Mouse (Mus musculus): ENCODE results near the gene Ttll9. TPM values are rescaled to one million over a fixed set of nuclear protein-coding genes. Genes with fewer than 3 reads are reported as not detected.

Gene Ttll9
- polyA plus RNA-seq, 1 experiment from 2014 or later = 1.1 TPM

DNA sequence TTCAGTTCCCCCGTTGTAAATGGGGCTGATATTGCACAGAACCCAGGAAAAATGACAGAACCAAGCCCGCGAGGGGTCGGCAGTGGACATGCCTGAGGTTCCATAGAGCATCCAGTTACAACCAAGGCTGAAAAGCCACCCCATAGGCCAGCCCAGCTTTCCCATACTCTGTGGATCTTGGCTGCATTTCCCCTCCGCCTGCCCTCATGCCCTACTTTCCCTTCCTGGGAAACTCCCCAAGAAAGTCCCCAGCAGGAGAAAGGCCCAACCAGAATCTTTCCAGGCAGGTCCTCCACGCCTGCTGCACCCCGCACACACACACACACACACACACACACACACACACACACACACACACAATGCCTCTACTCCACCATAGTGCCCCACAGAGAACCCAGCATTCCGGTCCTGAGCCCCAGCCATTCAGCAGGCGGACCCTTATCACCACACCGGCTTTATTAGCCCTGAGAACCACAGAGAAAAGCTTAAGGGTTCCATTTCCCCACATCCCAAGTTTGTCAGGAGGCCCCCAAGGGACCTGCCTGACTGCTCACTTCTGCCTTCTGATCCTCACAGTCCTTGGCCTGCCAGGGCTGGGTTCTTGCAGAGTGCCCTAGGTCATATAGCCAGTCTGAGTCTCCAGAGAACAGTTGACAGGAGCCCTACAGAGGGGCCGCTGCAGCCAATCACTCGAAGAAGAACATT, 30.7 kb upstream of the Ttll9 start:
- no peak for ATAC-seq (ENCODE audit: low read depth)
- Histone ChIP-seq H3K36me3 (ENCODE audit: control insufficient read depth, insufficient read depth, low read length) (no peaks in the 10 kb centered on the region), H3K4me2 (ENCODE audit: low read depth, low read length) (no peak overlapping the region), H3K27me3 (replicated peaks; ENCODE audit: control insufficient read depth, insufficient read depth, low read length) (no peaks in the 10 kb centered on the region), H3K27ac (replicated peaks; ENCODE audit: low read depth, low read length) (no peak overlapping the region), H3K9me3 (ENCODE audit: control insufficient read depth, low read length) (no peaks in the 10 kb centered on the region), H3K4me3 (ENCODE audit: low read depth, low read length) (no peak overlapping the region), H3K4me1 (ENCODE audit: control insufficient read depth, insufficient read depth, low read length) (peaks cover 8% of the 10 kb centered on the region; the same call in 1 of the 2 replicates), H3K9ac (ENCODE audit: low read depth, low read length) (no peak overlapping the region)
- 64% methylated on average over 12 of the region's 12 CpGs for whole genome bisulfite sequencing
- no peak for DNase-seq (ENCODE audit: low spot score)

DNA sequence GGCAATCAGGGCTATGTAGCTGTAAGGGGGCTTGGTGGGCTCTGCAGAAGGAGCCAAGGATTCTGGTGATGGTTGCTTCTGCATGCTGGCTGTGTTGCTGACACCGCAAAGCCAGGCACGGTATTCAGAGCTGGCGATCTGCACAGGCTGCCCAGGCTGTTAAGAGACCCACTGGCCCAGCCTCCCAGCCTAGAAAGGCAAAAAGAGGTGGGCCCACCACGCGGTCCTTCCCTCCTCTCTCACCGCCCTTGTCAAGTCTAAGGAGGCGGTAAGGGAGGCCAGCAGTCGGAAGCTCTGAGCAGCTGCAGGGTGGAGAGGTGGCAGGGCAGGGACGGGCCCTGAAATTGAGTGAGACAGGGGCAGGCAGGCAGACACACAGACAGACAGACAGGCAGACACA, 29.2 kb upstream of the Ttll9 start, which contains the start of gene Foxs1:
Gene Foxs1, minus strand, starts transcription at position 161 of the 400 bp plus-strand sequence.
- Histone ChIP-seq H3K4me3 (ENCODE audit: low read depth, low read length) (no peak within 1 kb of the TSS), H3K36me3 (ENCODE audit: control insufficient read depth, insufficient read depth, low read length) (no peaks in the 10 kb centered on the region), H3K4me2 (ENCODE audit: low read depth, low read length) (no peak within 1 kb of the TSS), H3K27me3 (replicated peaks; ENCODE audit: control insufficient read depth, insufficient read depth, low read length) (no peaks in the 10 kb centered on the region), H3K27ac (replicated peaks; ENCODE audit: low read depth, low read length) (no peak within 1 kb of the TSS), H3K4me1 (ENCODE audit: control insufficient read depth, insufficient read depth, low read length) (peaks cover 8% of the 10 kb centered on the region; the same call in 1 of the 2 replicates), H3K9me3 (ENCODE audit: control insufficient read depth, low read length) (no peaks in the 10 kb centered on the region), H3K9ac (ENCODE audit: low read depth, low read length) (no peak within 1 kb of the TSS)
- ATAC-seq (ENCODE audit: low read depth) (no peak), DNase-seq (ENCODE audit: low spot score) (no peak)
- WGBS = 29% methylated on average over 9 of the region's 9 CpGs

DNA sequence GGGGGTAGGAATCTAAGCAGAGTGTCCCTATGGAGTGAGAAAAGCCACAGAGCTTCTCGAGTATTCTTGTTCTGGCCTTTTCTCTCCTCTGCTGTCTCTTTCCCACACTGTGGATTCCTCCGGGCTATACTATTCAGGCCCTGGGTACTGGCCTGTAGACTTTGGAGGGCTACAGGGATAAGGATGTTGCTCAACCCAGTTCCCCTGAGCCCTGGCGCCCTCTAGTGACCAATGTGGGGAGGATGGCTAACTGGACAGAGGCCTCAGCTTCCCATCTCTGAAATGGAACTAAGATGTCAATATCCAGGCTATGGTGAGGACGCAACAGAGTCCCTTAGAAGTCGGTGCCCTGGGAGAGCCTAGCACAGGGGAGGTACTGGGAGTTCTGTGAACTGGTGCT, 28.7 kb upstream of the Ttll9 start:
- 0 out of 2 replicates have a peak, but pooled peaks cover 4% of the 10 kb centered on the region for H3K4me1 ChIP-seq (ENCODE audit: control insufficient read depth, insufficient read depth, low read length)
- ATAC-seq (ENCODE audit: low read depth) (no peak; the same call in 1 of the 2 replicates), DNase-seq (ENCODE audit: low spot score) (no peak)
- no peak overlapping the region for H3K9ac ChIP-seq (ENCODE audit: low read depth, low read length)
- no peaks in the 10 kb centered on the region for H3K9me3 ChIP-seq (ENCODE audit: control insufficient read depth, low read length)
- H3K4me3 ChIP-seq (ENCODE audit: low read depth, low read length) = no peak overlapping the region
- 16% methylated on average over 5 of the region's 5 CpGs for WGBS
- H3K36me3 ChIP-seq (ENCODE audit: control insufficient read depth, insufficient read depth, low read length) = no peaks in the 10 kb centered on the region
- H3K27ac ChIP-seq (replicated peaks; ENCODE audit: low read depth, low read length) = no peak overlapping the region
- no peak overlapping the region for H3K4me2 ChIP-seq (ENCODE audit: low read depth, low read length)
- H3K27me3 ChIP-seq (replicated peaks; ENCODE audit: control insufficient read depth, insufficient read depth, low read length) = no peaks in the 10 kb centered on the region

DNA sequence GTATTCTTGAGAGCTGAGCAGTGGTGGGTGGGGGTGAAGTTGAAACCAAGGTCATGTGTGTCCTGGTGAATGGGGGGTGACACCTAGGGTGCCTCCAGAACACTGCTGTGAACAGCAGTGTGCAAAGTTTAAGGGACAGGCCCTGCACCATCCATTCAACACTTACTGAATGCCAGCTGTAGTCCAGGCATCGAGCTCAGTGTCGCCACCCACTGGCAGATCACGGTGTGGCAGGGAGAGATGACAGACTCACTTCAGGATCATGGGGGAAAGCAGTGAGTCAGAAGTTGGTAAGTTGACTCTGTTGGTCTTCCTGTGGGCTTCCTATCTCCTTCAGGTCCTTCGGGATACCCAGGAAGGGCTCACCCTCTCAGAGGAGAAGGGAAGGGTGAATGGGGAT, 22.4 kb upstream of the Ttll9 start:
- Histone ChIP-seq H3K27me3 (replicated peaks; ENCODE audit: control insufficient read depth, insufficient read depth, low read length) (peaks cover 51% of the 10 kb centered on the region), H3K4me3 (ENCODE audit: low read depth, low read length) (no peak overlapping the region), H3K9me3 (ENCODE audit: control insufficient read depth, low read length) (no peaks in the 10 kb centered on the region), H3K36me3 (ENCODE audit: control insufficient read depth, insufficient read depth, low read length) (no peaks in the 10 kb centered on the region), H3K4me2 (ENCODE audit: low read depth, low read length) (no peak overlapping the region), H3K27ac (replicated peaks; ENCODE audit: low read depth, low read length) (no peak overlapping the region), H3K4me1 (ENCODE audit: control insufficient read depth, insufficient read depth, low read length) (no peaks in the 10 kb centered on the region; the same call in 1 of the 2 replicates), H3K9ac (ENCODE audit: low read depth, low read length) (no peak overlapping the region)
- WGBS = 13% methylated on average over 4 of the region's 4 CpGs
- no peak for DNase-seq (ENCODE audit: low spot score)
- ATAC-seq (ENCODE audit: low read depth) = no peak

GRCm38 (mm10) chr2:152941106-152941505, 21.2 kb upstream of the Ttll9 start:
- no peak overlapping the region for H3K4me3 ChIP-seq (ENCODE audit: low read depth, low read length)
- ATAC-seq (ENCODE audit: low read depth) (no peak), DNase-seq (ENCODE audit: low spot score) (no peak)
- H3K36me3 ChIP-seq (ENCODE audit: control insufficient read depth, insufficient read depth, low read length) = no peaks in the 10 kb centered on the region
- H3K27me3 ChIP-seq (replicated peaks; ENCODE audit: control insufficient read depth, insufficient read depth, low read length) = peaks cover 63% of the 10 kb centered on the region
- H3K4me2 ChIP-seq (ENCODE audit: low read depth, low read length) = no peak overlapping the region
- 71% methylated on average over 6 of the region's 6 CpGs for WGBS
- H3K9ac ChIP-seq (ENCODE audit: low read depth, low read length) = no peak overlapping the region
- H3K9me3 ChIP-seq (ENCODE audit: control insufficient read depth, low read length) = no peaks in the 10 kb centered on the region
- H3K27ac ChIP-seq (replicated peaks; ENCODE audit: low read depth, low read length) = no peak overlapping the region
- H3K4me1 ChIP-seq (ENCODE audit: control insufficient read depth, insufficient read depth, low read length) = no peaks in the 10 kb centered on the region; the same call in 1 of the 2 replicates

DNA sequence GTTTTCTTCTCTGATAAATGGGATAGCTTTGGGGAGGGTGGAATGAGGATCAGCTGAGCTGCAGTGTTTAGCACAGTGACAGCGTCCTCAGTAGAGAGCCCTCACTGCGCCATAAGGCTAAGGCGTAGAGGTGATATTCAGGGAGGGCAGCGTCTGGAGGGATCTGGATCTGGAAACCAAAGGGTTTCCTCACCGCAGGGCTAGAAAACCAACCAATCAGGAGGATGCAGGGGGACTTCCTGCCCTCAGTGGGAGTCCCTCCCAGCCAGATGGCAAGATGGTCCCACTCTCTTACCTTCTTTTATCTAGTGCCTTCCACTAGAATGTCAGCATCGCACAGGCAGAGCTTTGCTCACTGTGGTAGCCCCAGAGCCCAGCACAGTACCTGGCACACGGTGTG, 20.5 kb upstream of the Ttll9 start:
- peaks cover 67% of the 10 kb centered on the region for H3K27me3 ChIP-seq (replicated peaks; ENCODE audit: control insufficient read depth, insufficient read depth, low read length)
- WGBS = 29% methylated on average over 7 of the region's 7 CpGs
- DNase-seq (ENCODE audit: low spot score) (no peak), ATAC-seq (ENCODE audit: low read depth) (no peak)
- H3K27ac ChIP-seq (replicated peaks; ENCODE audit: low read depth, low read length) = no peak overlapping the region
- no peaks in the 10 kb centered on the region for H3K9me3 ChIP-seq (ENCODE audit: control insufficient read depth, low read length)
- H3K36me3 ChIP-seq (ENCODE audit: control insufficient read depth, insufficient read depth, low read length) = no peaks in the 10 kb centered on the region
- H3K4me3 ChIP-seq (ENCODE audit: low read depth, low read length) = no peak overlapping the region
- no peaks in the 10 kb centered on the region; the same call in 1 of the 2 replicates for H3K4me1 ChIP-seq (ENCODE audit: control insufficient read depth, insufficient read depth, low read length)
- no peak overlapping the region for H3K4me2 ChIP-seq (ENCODE audit: low read depth, low read length)
- H3K9ac ChIP-seq (ENCODE audit: low read depth, low read length) = no peak overlapping the region

DNA sequence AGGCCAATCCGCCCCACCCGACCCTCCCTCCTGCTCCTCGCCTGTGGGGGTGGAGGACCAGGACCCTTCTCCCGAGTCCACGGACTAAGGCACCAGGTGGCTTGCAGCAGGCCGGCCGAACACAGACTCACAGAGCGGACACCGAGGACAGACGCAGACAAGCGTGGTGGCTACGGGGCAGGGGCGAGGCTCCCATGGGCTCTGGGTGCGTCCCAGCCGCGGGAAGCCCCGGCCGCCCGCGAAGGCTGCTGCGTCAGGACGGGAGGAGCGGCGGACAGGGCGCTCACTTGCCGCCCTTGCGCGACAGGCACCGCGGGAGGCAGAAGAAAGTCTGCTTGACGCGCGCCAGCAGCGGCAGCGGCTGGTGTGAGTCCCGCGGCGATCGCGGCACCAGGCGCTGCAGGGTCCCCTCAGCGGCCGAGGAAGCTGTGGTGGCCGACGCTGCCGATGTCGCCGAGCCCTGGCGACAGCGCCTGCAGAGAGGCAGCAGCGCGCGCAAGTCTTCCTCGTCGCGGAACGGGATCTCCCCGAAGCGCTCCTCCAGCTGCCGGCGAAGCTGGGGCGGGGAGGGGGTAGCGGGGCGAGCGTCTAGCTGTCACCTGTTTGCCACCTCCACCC, 19.3 kb upstream of the Ttll9 start:
- peak overlapping the region; percentile 48 for H3K9ac ChIP-seq (ENCODE audit: low read depth, low read length)
- H3K27ac ChIP-seq (replicated peaks; ENCODE audit: low read depth, low read length) = no peak overlapping the region
- H3K4me1 ChIP-seq (ENCODE audit: control insufficient read depth, insufficient read depth, low read length) = no peaks in the 10 kb centered on the region; the same call in 1 of the 2 replicates
- no peaks in the 10 kb centered on the region for H3K36me3 ChIP-seq (ENCODE audit: control insufficient read depth, insufficient read depth, low read length)
- 0 out of 2 replicates have a peak, but pooled peaks have one; percentile 18 for ATAC-seq (ENCODE audit: low read depth)
- H3K4me2 ChIP-seq (ENCODE audit: low read depth, low read length) = peak overlapping the region; percentile 88
- H3K4me3 ChIP-seq (ENCODE audit: low read depth, low read length) = peak overlapping the region; percentile 44
- DNase-seq (ENCODE audit: low spot score) = no peak
- H3K27me3 ChIP-seq (replicated peaks; ENCODE audit: control insufficient read depth, insufficient read depth, low read length) = peaks cover 67% of the 10 kb centered on the region
- 0% methylated on average over 19 of the region's 65 CpGs for WGBS
- H3K9me3 ChIP-seq (ENCODE audit: control insufficient read depth, low read length) = no peaks in the 10 kb centered on the region

- 0 out of 2 replicates have a peak overlapping the region, but pooled peaks have one; percentile 48 for H3K9ac ChIP-seq (ENCODE audit: low read depth, low read length)
Observed at GRCm38 (mm10) chr2:152943568-152943967, 18.7 kb upstream of the Ttll9 start.

More at GRCm38 (mm10) chr2:152943568-152943967, 18.7 kb upstream of the Ttll9 start:
- Histone ChIP-seq H3K27ac (replicated peaks; ENCODE audit: low read depth, low read length) (no peak overlapping the region), H3K4me1 (ENCODE audit: control insufficient read depth, insufficient read depth, low read length) (no peaks in the 10 kb centered on the region; the same call in 1 of the 2 replicates), H3K4me3 (ENCODE audit: low read depth, low read length) (peak overlapping the region; percentile 44), H3K36me3 (ENCODE audit: control insufficient read depth, insufficient read depth, low read length) (no peaks in the 10 kb centered on the region), H3K4me2 (ENCODE audit: low read depth, low read length) (peak overlapping the region; percentile 88), H3K9me3 (ENCODE audit: control insufficient read depth, low read length) (no peaks in the 10 kb centered on the region), H3K27me3 (replicated peaks; ENCODE audit: control insufficient read depth, insufficient read depth, low read length) (peaks cover 67% of the 10 kb centered on the region)
- no peak for DNase-seq (ENCODE audit: low spot score)
- 7% methylated on average over 8 of the region's 8 CpGs for WGBS
- ATAC-seq (ENCODE audit: low read depth) = no peak

All from embryonic facial prominence, embryonic 14.5 days (tissue).